Mouse (Mus musculus): ENCODE measurements at regions not wholly inside any gene's neighbourhood (a gene's known extent, or its start where the extent isn't known, plus 50 kb on each side); places are given as distances from the start of the nearest gene placed in this dataset.
A peak's percentile ranks its signal among the peaks of the same experiment; 100 is the strongest.

DNA sequence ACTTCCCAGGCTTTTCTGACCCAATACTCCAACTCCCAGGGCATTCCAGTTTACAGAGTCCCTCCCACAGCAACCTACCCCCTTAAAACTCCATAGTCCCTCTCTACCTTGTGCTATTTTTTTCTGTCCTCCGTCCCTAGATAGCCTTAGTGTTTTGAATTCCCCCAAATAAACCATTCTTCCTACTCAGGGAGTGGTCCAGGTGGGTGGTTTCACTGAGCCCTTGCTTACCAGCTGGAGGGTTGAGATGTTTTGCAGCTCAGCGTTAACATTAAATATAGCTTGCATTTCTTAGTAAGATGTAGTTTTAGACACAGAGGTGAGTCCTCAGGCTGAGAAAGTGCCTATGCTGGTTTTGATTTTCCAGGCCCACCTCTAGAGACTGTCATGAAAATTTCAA is 313.0 kb downstream of the Bmper start:
- DNase-seq, result no peak

DNA sequence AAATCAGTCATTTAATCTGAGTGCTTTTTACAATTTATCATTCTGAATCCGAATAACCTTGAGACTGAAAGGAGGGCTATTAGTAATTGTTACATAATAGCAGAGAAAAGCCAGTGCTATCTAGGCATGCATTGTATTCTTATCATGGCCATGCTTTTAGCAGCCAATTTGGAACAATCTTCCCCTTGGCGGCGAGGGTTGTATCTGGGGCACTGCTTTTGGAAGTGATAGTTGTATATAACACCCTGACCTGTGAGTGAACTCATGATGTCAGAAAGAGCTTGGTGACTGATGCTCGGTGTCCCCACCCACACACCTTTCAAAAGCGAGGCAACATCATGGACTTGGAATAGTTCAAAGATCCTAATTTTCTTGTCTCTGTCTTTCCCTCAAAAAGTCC is 315.2 kb downstream of the Bmper start:
- DNase-seq, result no peak

DNA sequence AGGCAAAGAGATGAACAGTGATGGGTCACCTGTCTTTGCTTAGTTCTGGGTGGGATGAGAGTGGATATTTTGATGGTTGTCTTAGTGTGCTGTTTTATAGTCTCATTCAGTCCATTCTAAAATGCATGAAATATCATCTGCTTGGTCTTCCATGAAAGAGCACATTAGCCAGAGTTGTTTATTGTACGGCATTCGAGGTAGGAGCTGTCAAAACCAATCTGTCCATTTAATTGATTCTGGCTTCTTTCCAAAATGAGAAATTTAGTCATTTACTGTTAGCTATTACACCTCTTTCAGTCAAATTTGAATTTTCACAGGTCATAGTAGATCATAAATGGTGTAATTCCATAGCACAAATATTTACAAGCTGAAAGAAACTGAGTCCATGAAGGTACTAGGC is 328.8 kb downstream of the Bmper start:
- no peak for DNase-seq

DNA sequence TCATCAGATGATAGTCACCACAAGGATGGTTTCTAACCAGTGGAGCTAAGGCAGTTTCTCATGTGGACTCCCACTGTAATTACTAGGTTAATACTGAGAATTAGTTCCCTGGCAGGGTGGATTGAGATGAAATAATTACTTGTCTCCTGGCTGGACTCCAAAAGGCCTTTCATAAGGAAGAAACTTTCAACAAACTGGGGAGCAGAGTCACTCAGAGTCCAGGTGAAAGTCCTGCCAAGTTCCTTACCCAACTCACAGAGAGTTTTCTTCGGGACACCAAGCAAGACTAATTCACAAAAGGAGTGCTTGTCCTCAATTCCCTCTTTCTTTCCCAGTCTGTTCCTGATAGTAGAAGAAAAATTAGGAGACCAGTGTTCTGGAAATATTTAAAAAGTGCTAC is 330.9 kb downstream of the Bmper start:
- DNase-seq, result no peak

DNA sequence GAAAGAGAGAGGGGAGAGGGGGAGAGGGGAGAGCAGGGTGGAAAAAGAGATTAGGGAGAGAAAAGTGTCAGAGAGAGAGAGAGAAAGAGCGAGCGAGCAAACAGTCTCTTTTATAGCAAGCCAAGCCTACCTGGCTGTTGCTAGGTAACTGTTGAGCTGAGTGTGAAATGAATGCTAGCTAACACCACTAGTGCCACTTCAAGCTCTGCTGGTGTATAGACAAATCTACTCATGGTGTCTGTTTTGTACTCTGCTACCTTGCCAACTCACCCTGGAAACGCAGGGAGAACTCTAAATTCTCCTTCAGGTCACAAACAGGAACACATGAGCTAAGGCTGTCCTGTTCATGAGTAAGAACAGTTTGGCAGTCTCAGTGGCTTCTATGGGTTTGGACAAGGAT is 334.7 kb downstream of the Bmper start:
- DNase-seq, result no peak

DNA sequence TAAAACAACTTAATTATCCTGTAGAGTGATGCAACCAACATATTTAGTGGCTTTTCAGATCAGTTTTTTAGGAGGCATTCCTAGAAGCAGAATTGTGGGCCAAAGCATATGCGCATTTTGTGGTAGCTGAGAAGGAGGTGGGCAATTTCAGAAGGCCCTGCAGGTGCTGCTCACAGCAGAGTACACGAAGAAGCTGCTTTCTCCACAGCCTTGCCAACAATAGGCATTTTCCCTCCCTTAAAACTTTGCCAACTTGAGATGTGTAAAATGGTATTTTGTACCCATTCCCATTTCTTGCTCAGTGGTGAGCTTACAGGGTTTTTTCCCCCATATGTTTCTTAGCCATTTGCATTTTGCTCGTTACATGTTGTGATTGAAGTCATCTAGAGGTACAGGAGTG is 339.0 kb downstream of the Bmper start:
- DNase-seq, result no peak

DNA sequence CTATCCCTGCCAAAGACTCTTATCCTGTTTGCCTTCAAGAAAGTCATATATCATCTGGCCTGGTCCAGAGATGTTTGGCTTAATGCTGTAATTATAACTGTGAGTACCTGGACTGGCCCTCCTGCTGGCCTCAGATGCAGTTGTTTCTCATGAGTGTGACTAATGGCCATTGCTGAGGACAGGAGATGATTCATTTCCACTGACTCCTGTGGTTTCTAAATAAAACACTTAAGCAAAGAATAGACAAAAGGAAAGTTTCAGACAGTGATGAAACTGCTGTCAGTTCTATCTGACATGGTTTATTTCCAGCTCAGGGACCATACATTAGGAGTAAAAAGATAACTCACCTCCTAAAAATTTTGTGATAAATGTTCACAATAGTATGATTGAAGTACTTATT is 344.2 kb downstream of the Bmper start:
- no peak for DNase-seq

DNA sequence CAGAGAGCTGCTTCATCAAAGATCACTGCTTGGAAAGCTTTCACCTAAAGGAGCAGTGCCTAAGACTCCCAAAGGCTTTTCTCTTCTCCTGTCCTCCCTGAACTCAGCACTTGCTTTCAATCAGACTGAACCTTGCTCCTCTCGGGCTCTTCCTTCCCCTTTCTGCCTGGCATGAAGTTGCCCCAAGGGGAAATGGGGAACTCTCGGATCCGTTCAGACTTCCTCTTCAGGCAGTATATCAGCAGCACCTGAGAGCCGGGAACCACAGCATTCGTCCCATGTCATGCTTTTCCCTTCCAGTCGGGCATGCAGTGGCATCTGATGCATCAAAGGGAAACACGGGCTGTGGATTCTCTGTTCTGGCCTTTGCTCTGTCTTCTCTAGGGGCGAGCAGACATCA is 347.3 kb downstream of the Bmper start:
- DNase-seq, result peak; percentile 7

DNA sequence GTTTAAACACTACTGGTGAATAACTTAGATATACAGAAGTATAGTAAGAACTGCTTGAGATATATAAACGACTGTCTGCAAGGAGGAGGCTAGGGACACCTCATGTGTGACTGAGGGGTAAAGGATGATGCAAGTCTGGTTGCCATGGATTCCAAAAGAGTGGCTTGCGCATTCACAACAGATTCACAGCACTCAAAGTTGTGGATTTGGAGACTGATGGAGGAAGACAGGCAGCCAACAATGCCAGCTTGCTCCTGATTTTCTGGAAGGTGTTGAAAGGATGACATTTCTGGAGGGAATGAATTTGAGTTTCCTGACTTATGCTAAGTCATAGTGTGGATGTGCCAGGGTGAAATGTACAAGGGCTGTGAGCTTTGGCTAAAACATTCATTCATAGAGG is 353.4 kb downstream of the Bmper start:
- no peak for DNase-seq

DNA sequence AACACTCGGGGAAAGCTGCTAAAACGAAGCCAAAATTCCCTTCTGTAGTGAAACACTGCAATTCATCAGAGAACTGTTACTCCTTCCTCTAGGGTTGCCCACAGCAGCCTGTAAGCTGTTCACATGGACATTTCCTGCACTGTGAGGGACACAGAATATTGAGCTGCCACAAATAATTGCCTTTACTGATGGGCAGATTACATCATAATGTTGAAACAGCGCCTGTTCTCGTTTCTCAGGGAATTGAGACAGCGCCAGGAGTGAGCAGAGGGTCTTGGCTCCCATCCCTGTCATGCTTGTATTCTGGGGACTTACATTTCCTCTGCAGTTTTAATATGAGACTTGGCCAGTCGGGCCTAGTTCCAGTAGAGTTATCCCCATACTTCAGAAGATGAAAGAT is 357.3 kb downstream of the Bmper start:
- DNase-seq, result no peak

DNA sequence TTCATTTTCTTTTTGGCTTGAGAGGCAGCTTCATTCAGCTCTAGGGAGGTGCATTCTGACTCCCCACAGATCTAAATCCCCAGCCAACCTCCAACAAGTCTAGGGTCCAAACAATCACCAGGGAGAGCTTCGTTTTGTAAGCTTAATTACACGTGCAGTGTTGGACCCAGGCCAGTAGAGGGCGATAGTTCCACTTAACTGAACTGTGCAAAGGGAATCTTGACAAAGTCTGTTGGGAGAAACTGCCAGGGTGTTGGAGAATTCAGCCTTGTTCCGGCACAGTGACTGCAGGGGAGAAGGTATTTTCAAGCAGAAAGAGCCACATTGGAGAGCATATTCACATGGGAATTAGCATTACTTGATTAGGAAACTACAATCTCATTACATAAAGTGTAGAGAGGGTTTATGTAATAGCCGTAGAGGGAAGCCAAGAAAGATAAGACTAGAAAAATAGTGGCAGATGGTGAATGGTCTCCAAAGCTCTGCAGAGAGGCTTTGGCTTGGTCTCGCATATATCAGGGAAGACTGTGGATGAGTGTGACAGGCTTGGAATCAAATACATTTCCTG is 358.2 kb downstream of the Bmper start:
- peak; percentile 22 for DNase-seq

DNA sequence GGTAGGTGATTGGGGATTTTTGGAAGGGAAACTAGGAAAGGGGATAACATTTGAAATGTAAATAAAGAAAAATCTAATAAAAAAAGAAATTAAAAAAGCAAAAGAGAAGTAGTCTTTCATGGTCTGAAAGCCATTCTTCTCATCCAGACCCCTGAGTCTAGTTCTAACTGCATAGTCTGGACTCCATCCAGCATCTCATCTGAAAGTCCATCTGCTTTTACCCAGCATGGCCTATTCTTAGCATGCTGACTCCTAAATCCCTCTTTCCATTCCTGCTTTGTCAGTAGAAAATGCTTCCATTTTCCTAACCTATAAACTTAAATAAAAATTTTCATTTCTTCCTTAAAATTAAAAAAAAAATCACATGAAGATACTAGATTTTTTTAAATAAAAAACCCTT is 361.7 kb downstream of the Bmper start:
- DNase-seq, result no peak

DNA sequence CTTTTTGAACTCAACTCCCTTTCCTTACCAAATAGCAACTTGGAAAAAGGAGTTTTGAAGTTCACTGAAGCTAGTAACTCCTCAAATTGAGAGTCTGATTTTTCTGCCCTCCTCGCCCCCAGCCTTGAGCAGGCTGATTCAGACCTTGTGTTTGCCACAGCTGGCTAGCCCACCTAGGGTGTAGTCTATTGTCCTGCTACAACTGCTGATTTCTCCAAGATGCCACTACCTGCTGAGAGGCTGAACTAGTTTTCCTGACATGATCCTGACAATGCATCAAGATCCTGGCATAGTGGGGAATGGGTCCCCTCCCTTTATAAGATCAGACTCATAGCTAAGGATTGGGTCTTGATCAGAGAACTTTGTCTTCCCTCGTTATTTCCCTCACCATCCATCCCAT is 366.1 kb downstream of the Bmper start:
- DNase-seq, result no peak

DNA sequence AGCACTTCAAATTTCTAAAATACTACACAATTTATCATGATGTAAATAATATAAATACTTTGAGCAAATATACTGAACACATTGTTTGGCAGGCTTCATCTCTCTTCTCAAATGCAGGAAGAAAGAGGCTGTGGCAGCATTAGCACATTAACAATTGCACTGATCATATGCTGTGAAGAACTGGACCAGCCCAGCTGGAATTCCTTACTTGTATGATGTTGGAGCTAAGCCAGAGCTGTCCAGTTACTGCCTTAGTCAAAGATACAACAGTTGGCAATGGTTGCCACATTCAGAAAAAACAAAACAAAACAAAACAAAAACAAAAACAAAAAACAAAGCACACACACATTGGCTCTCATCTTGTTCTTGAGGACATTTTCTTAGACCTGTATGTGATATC is 369.0 kb downstream of the Bmper start:
- no peak for DNase-seq

DNA sequence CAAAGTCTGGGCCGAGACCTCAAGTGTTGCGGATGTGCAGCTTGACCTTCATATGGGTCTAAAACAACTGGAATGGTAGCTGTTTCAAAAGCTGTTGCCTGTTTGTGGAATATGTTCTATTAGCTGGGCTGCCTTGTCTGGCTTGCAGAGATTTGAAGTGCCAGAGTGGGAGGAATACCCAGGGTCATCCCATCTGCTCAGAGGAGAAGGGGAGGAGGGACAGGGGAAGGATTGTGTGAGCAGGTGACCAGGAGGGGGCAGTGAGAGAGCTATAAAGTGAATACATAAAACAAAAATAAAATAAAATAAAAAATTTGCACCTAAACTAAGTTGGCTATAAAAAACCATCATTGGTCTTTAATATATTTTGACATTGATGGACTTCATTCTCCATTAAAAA is 377.7 kb downstream of the Bmper start:
- DNase-seq, result no peak

Data from gastrocnemius, postnatal 25 days (tissue).